Mouse (Mus musculus): ENCODE measurements around the gene Reep3.

DNA sequence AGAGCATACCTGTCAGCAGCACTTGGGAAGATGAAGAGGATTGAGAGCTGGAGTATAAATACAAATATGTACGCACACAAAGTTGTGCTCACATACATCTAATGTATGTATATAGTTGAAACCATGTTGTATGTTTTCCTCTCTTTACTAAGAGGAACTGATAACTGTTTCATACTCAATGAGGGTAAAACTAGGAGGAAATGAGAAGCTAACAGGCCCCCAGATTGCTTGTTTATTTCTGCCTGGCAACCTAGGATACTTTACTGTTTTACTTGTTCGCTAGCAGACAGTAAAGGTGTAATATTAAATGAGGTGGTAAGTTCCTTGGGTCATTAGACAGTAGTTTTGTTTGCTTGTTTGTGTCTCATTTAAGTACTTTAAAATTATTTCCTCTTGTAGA lies 40.7 kb upstream of the Reep3 start:
- TF ChIP-seq CTCF (IDR thresholded peaks at IDR 0.05; ENCODE audit: borderline replicate concordance, extremely low read depth, insufficient read depth, insufficient read length) (no peak), POLR2A (IDR thresholded peaks at IDR 0.05; ENCODE audit: borderline replicate concordance, extremely low read depth, insufficient read depth, insufficient read length, poor library complexity, severe bottlenecking) (no peak)
